Mouse (Mus musculus) common myeloid progenitor, adult 5-6 weeks (primary cell): ENCODE measurements around the gene Selenbp1. TPM values are rescaled to one million over a fixed set of nuclear protein-coding genes. Genes with fewer than 3 reads are reported as not detected.

ENCODE experiments used
- ATAC-seq: replicated peaks from 2 replicates; pipeline ENCODE4 v1.8.0; 2016; ENCODE audit warnings: low read depth, mild to moderate bottlenecking, moderate TSS enrichment, inconsistent platforms; ENCODE audit not compliant: poor library complexity, severe bottlenecking
- total RNA-seq: library from RNA; stranded (forward); fragments of 200-1000, 187-1606 nt; gene quantifications from 2 replicates; pipeline ENCODE4 v1.2.3, GENCODE M21; 2017

Selenbp1 gene
- total RNA-seq, 1 experiment from 2014 or later = 57.4 TPM

- ATAC-seq = no peak
These were observed 39.7 kb downstream of the Selenbp1 start for GRCm38 (mm10) chr3:94972552-94972951.

GRCm38 (mm10) chr3:94973620-94974019, 40.8 kb downstream of the Selenbp1 start:
- no peak for ATAC-seq

DNA sequence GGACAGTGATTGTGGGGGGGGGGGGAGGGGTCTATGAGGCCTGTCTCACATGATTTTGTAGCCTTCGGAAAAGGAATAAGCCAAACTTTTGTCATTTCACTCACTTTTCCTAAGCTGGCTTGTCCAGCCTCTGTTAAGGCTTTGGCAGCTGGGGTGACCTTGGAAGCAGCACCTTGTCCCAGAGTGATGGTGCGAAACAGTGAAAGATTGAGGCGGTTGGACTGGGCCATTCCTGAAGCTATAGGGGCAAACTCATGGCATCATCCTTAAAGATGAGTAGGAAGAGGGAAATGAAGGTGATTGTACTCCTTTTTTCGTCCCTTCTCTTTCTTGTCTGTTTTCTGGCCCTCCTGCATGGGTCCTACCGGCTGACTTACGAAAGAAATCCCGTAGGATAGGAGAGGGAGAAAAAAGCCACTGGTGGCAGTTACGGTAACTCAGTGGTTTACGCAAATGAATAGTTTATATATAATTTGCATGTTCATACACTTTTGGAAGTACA, 41.2 kb downstream of the Selenbp1 start:
- peak; percentile 6; the same call in 1 of the 2 replicates for ATAC-seq

GRCm38 (mm10) chr3:94974528-94975422, 41.9 kb downstream of the Selenbp1 start, which contains the start of gene Pi4kb:
Gene Pi4kb, plus strand, starts transcription at chr3:94974731.
- ATAC-seq = peak; percentile 89

DNA sequence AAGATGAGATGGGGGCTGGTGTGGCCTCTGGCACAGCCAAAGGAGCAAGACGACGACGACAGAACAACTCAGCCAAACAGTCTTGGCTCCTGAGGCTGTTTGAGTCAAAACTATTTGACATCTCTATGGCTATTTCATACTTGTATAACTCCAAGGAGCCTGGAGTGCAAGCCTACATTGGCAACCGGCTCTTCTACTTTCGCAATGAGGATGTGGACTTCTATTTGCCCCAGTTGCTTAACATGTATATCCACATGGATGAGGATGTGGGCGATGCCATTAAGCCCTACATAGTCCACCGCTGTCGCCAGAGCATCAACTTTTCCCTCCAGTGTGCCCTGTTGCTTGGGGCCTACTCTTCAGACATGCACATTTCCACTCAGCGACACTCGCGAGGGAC, 51.5 kb downstream of the Selenbp1 start:
- no peak for ATAC-seq

DNA sequence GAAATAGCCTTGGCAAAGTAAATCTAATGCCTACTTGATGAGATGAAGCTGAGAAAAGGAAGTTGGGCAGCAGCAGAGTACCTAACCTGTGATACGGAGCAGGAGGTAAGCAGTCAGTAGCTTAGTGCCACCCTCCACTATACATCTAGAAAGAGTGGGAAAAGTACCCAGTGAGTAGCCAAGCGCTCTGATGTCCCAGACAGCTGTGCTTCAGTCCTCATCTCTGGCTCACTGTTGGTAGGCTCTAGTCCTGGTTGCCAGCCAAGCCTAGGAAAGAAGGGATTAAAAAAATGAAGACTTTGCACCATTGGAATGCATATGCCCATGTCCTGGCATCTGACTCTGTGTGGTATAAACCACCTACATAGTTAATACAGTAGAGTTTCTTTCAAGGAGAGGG, 52.7 kb downstream of the Selenbp1 start:
- ATAC-seq = no peak

DNA sequence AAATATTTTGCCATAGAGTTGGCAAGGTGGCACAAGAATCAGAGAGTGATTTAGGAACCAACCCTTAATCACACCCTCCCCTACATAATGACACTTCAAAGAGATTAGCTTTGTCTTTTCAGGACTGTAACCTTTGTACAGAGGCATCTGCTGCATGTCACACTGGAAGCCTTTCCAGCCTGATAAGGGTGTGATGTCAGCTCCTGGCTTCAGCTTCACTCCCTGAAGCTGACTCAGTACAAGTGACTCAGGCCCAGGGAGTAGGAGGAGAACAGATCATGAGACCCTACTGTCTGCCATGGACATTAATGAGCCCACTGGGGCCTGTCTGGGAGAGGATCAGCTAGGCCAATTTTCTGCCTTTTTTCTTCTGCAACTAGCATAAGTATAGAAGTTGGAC, 54.7 kb downstream of the Selenbp1 start:
- peak; percentile 58; the same call in 1 of the 2 replicates for ATAC-seq

DNA sequence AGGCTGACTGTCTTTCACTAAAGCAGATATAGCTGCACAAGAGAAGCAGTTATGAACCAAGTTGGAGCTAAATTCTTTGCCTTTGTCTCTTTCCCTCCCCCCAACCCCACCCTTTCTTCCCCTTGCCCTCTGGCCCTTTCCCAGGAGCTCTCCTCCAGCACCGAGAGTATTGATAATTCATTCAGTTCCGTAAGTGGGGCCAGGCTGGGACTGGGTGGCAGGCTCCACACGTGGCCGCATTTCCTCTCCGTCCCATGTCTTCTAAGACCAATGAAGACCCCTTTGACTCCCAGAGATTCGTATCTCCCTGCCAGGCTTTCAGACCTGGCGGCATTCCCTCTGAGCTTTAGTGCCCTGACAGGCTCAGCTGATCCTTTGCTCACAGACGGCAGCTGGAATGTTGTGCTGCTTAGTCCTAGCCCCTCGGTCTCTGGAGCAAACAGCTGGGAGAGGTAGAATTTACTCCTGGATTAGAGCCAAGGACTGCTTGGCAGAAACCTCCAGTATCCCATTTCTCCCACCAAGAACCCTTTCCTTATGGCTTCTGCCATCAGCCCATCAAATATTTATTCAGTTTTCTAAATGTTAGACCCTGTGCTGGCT, 56.4 kb downstream of the Selenbp1 start:
- ATAC-seq = no peak

Other genes with a start within 250 kb of the Selenbp1 start
- 0.05 TPM in 1 of 2 replicates, not detected in the other for gene Selenbp2, start 239.5 kb upstream of the Selenbp1 start, total RNA-seq
- not detected in 2 replicates for gene Cgn, start 146.6 kb upstream of the Selenbp1 start, total RNA-seq
- gene Pogz, start 95.5 kb upstream of the Selenbp1 start, total RNA-seq = 24.3 and 24.6 TPM in 2 replicates
- gene Psmb4, start 46.1 kb upstream of the Selenbp1 start, total RNA-seq = 192 and 193 TPM in 2 replicates
- 24.3 and 27.3 TPM in 2 replicates for gene Rfx5, start 21.0 kb downstream of the Selenbp1 start, total RNA-seq
- gene Pi4kb, start 41.7 kb downstream of the Selenbp1 start, total RNA-seq = 11.6 and 43.0 TPM in 2 replicates
- gene Zfp687, start 82.4 kb downstream of the Selenbp1 start, total RNA-seq = 18.2 and 20.6 TPM in 2 replicates
- gene Psmd4, start 109.6 kb downstream of the Selenbp1 start, total RNA-seq = 210 and 232 TPM in 2 replicates
- gene Pip5k1a, start 173.9 kb downstream of the Selenbp1 start, total RNA-seq = 13.3 and 19.2 TPM in 2 replicates
- 82.0 and 161 TPM in 2 replicates for gene Vps72, start 178.0 kb downstream of the Selenbp1 start, total RNA-seq
- not detected in 2 replicates for gene Tmod4, start 191.4 kb downstream of the Selenbp1 start, total RNA-seq
- gene Scnm1, start 201.0 kb downstream of the Selenbp1 start, total RNA-seq = 59.6 and 88.2 TPM in 2 replicates
- 2.9 and 6.9 TPM in 2 replicates for gene Lysmd1, start 201.0 kb downstream of the Selenbp1 start, total RNA-seq
- gene Tnfaip8l2, start 209.3 kb downstream of the Selenbp1 start, total RNA-seq = 21.8 and 38.5 TPM in 2 replicates
- gene Sema6c, start 227.4 kb downstream of the Selenbp1 start, total RNA-seq = 0.64 and 4.6 TPM in 2 replicates